Mouse (Mus musculus): ENCODE data around the gene Ccl7.
A peak's percentile ranks its signal among the peaks of the same experiment; 100 is the strongest.

Gene Ccl7

GRCm38 (mm10) chr11:82035356-82035755 is 10.2 kb upstream of the Ccl7 start, which contains the start of gene Ccl2:
TSS of gene Ccl2 (plus strand) at chr11:82035571.
- DNase-seq (ENCODE audit: low spot score), result no peak

- no peak for DNase-seq (ENCODE audit: low spot score)
Measured at GRCm38 (mm10) chr11:82035857-82036256, 9.7 kb upstream of the Ccl7 start.

GRCm38 (mm10) chr11:82038535-82038934 is 7.0 kb upstream of the Ccl7 start, which contains the start of gene Gm17268:
TSS of gene Gm17268 (minus strand) at chr11:82038562.
- no peak for DNase-seq (ENCODE audit: low spot score)

GRCm38 (mm10) chr11:82039132-82039660 is 6.3 kb upstream of the Ccl7 start:
- DNase-seq (ENCODE audit: low spot score), result no peak

GRCm38 (mm10) chr11:82041671-82042080 is 3.8 kb upstream of the Ccl7 start:
- DNase-seq (ENCODE audit: low spot score), result no peak

- DNase-seq (ENCODE audit: low spot score), result peak; percentile 78
Measured at GRCm38 (mm10) chr11:82047746-82048415, 2.4 kb downstream of the Ccl7 start.

GRCm38 (mm10) chr11:82053849-82054248 is 8.3 kb downstream of the Ccl7 start:
- no peak for DNase-seq (ENCODE audit: low spot score)

- DNase-seq (ENCODE audit: low spot score), result no peak
Measured at GRCm38 (mm10) chr11:82057646-82058045, 12.1 kb downstream of the Ccl7 start, which contains the start of gene Ccl11. TSS of gene Ccl11 (plus strand) at chr11:82057823.

GRCm38 (mm10) chr11:82062226-82062625 is 16.7 kb downstream of the Ccl7 start:
- no peak for DNase-seq (ENCODE audit: low spot score)

- DNase-seq (ENCODE audit: low spot score), result no peak
Measured at GRCm38 (mm10) chr11:82063454-82063853, 17.9 kb downstream of the Ccl7 start.

- no peak for DNase-seq (ENCODE audit: low spot score)
Measured at GRCm38 (mm10) chr11:82066953-82067571, 21.6 kb downstream of the Ccl7 start.

GRCm38 (mm10) chr11:82071076-82071475 is 25.6 kb downstream of the Ccl7 start:
- no peak for DNase-seq (ENCODE audit: low spot score)

- no peak for DNase-seq (ENCODE audit: low spot score)
Measured at GRCm38 (mm10) chr11:82072374-82072773, 26.9 kb downstream of the Ccl7 start.

- DNase-seq (ENCODE audit: low spot score), result no peak
Measured at GRCm38 (mm10) chr11:82072984-82073383, 27.5 kb downstream of the Ccl7 start.

- no peak for DNase-seq (ENCODE audit: low spot score)
Measured at GRCm38 (mm10) chr11:82073686-82074085, 28.2 kb downstream of the Ccl7 start.

- DNase-seq (ENCODE audit: low spot score), result no peak
Measured at GRCm38 (mm10) chr11:82077031-82077430, 31.5 kb downstream of the Ccl7 start.

GRCm38 (mm10) chr11:82078136-82078730 is 32.7 kb downstream of the Ccl7 start:
- DNase-seq (ENCODE audit: low spot score), result no peak

- DNase-seq (ENCODE audit: low spot score), result no peak
Measured at GRCm38 (mm10) chr11:82080865-82081264, 35.4 kb downstream of the Ccl7 start.

GRCm38 (mm10) chr11:82084360-82084759 is 38.8 kb downstream of the Ccl7 start:
- no peak for DNase-seq (ENCODE audit: low spot score)
